Mouse (Mus musculus): ENCODE data around the gene Relt. TPM values are rescaled to one million over a fixed set of nuclear protein-coding genes. Genes with fewer than 3 reads are reported as not detected.

Gene Relt
- polyA plus RNA-seq, 1 experiment from 2014 or later: 2.6 TPM

GRCm38 (mm10) chr7:100835711-100836110 lies 27.5 kb downstream of the Relt start:
- no peak overlapping the region for H3K9ac ChIP-seq (ENCODE audit: low read length)
- H3K4me1 ChIP-seq (ENCODE audit: control insufficient read depth, insufficient read depth, low read length): no peaks in the 10 kb centered on the region
- no peak overlapping the region for H3K27ac ChIP-seq (ENCODE audit: low read depth, low read length)
- ATAC-seq (no peak), DNase-seq (ENCODE audit: low spot score) (no peak)
- no peak overlapping the region for H3K4me3 ChIP-seq (ENCODE audit: low read depth, low read length)
- no peak overlapping the region for H3K4me2 ChIP-seq (ENCODE audit: low read length)
- WGBS: 91% methylated on average over 6 of the region's 6 CpGs
- H3K9me3 ChIP-seq (replicated peaks; ENCODE audit: control insufficient read depth, low read length): no peaks in the 10 kb centered on the region
- H3K36me3 ChIP-seq (ENCODE audit: control insufficient read depth, insufficient read depth, low read length): peaks cover 51% of the 10 kb centered on the region
- H3K27me3 ChIP-seq (replicated peaks; ENCODE audit: control insufficient read depth, insufficient read depth, low read length): no peaks in the 10 kb centered on the region

- WGBS: 92% methylated on average over 7 of the region's 7 CpGs
Measured at GRCm38 (mm10) chr7:100835168-100835567, 28.1 kb downstream of the Relt start.

GRCm38 (mm10) chr7:100833859-100834258 lies 29.4 kb downstream of the Relt start:
- Histone ChIP-seq H3K27me3 (replicated peaks; ENCODE audit: control insufficient read depth, insufficient read depth, low read length) (no peaks in the 10 kb centered on the region), H3K9me3 (replicated peaks; ENCODE audit: control insufficient read depth, low read length) (no peaks in the 10 kb centered on the region), H3K4me2 (ENCODE audit: low read length) (no peak overlapping the region), H3K27ac (ENCODE audit: low read depth, low read length) (no peak overlapping the region), H3K4me1 (ENCODE audit: control insufficient read depth, insufficient read depth, low read length) (no peaks in the 10 kb centered on the region), H3K36me3 (ENCODE audit: control insufficient read depth, insufficient read depth, low read length) (peaks cover 51% of the 10 kb centered on the region), H3K4me3 (ENCODE audit: low read depth, low read length) (no peak overlapping the region), H3K9ac (ENCODE audit: low read length) (no peak overlapping the region)
- no peak for ATAC-seq
- no peak for DNase-seq (ENCODE audit: low spot score)
- 93% methylated on average over 1 of the region's 1 CpGs for WGBS

More at GRCm38 (mm10) chr7:100835168-100835567, 28.1 kb downstream of the Relt start:
- H3K27me3 ChIP-seq (replicated peaks; ENCODE audit: control insufficient read depth, insufficient read depth, low read length): no peaks in the 10 kb centered on the region
- no peak overlapping the region for H3K4me2 ChIP-seq (ENCODE audit: low read length)
- DNase-seq (ENCODE audit: low spot score) (no peak), ATAC-seq (no peak)
- H3K27ac ChIP-seq (ENCODE audit: low read depth, low read length): no peak overlapping the region
- no peaks in the 10 kb centered on the region for H3K9me3 ChIP-seq (replicated peaks; ENCODE audit: control insufficient read depth, low read length)
- no peak overlapping the region for H3K4me3 ChIP-seq (ENCODE audit: low read depth, low read length)
- no peak overlapping the region for H3K9ac ChIP-seq (ENCODE audit: low read length)
- peaks cover 51% of the 10 kb centered on the region for H3K36me3 ChIP-seq (ENCODE audit: control insufficient read depth, insufficient read depth, low read length)
- no peaks in the 10 kb centered on the region for H3K4me1 ChIP-seq (ENCODE audit: control insufficient read depth, insufficient read depth, low read length)

- Histone ChIP-seq H3K4me2 (ENCODE audit: low read length) (no peak overlapping the region), H3K9ac (ENCODE audit: low read length) (no peak overlapping the region), H3K4me1 (ENCODE audit: control insufficient read depth, insufficient read depth, low read length) (no peaks in the 10 kb centered on the region), H3K27me3 (replicated peaks; ENCODE audit: control insufficient read depth, insufficient read depth, low read length) (no peaks in the 10 kb centered on the region), H3K9me3 (replicated peaks; ENCODE audit: control insufficient read depth, low read length) (no peaks in the 10 kb centered on the region), H3K4me3 (ENCODE audit: low read depth, low read length) (no peak overlapping the region), H3K27ac (ENCODE audit: low read depth, low read length) (no peak overlapping the region), H3K36me3 (ENCODE audit: control insufficient read depth, insufficient read depth, low read length) (peaks cover 19% of the 10 kb centered on the region; the same call in 1 of the 2 replicates)
- DNase-seq (ENCODE audit: low spot score) (no peak), ATAC-seq (no peak)
- WGBS: 96% methylated on average over 2 of the region's 2 CpGs
Measured at GRCm38 (mm10) chr7:100828549-100828948, 34.7 kb downstream of the Relt start.

GRCm38 (mm10) chr7:100824661-100825060 lies 38.6 kb downstream of the Relt start:
- WGBS: 96% methylated on average over 3 of the region's 3 CpGs
- Histone ChIP-seq H3K9ac (ENCODE audit: low read length) (no peak overlapping the region), H3K4me1 (ENCODE audit: control insufficient read depth, insufficient read depth, low read length) (no peaks in the 10 kb centered on the region), H3K27ac (ENCODE audit: low read depth, low read length) (no peak overlapping the region), H3K4me2 (ENCODE audit: low read length) (no peak overlapping the region), H3K36me3 (ENCODE audit: control insufficient read depth, insufficient read depth, low read length) (peaks cover 10% of the 10 kb centered on the region; the same call in 1 of the 2 replicates), H3K4me3 (ENCODE audit: low read depth, low read length) (no peak overlapping the region), H3K27me3 (replicated peaks; ENCODE audit: control insufficient read depth, insufficient read depth, low read length) (no peaks in the 10 kb centered on the region), H3K9me3 (replicated peaks; ENCODE audit: control insufficient read depth, low read length) (no peaks in the 10 kb centered on the region)
- no peak for ATAC-seq
- DNase-seq (ENCODE audit: low spot score): no peak

GRCm38 (mm10) chr7:100818401-100819064 lies 44.7 kb downstream of the Relt start:
- 93% methylated on average over 4 of the region's 4 CpGs for WGBS
- ATAC-seq: no peak
- Histone ChIP-seq H3K4me3 (ENCODE audit: low read depth, low read length) (no peak overlapping the region), H3K4me1 (ENCODE audit: control insufficient read depth, insufficient read depth, low read length) (peaks cover 5% of the 10 kb centered on the region), H3K9me3 (replicated peaks; ENCODE audit: control insufficient read depth, low read length) (no peaks in the 10 kb centered on the region), H3K36me3 (ENCODE audit: control insufficient read depth, insufficient read depth, low read length) (no peaks in the 10 kb centered on the region), H3K27ac (ENCODE audit: low read depth, low read length) (no peak overlapping the region), H3K27me3 (replicated peaks; ENCODE audit: control insufficient read depth, insufficient read depth, low read length) (no peaks in the 10 kb centered on the region), H3K9ac (ENCODE audit: low read length) (no peak overlapping the region), H3K4me2 (ENCODE audit: low read length) (no peak overlapping the region)
- DNase-seq (ENCODE audit: low spot score): peak; percentile 44

- DNase-seq (ENCODE audit: low spot score) (no peak), ATAC-seq (no peak)
- Histone ChIP-seq H3K4me3 (ENCODE audit: low read depth, low read length) (no peak overlapping the region), H3K27ac (ENCODE audit: low read depth, low read length) (peak overlapping the region; percentile 17; the same call in 1 of the 2 replicates), H3K4me2 (ENCODE audit: low read length) (no peak overlapping the region), H3K4me1 (ENCODE audit: control insufficient read depth, insufficient read depth, low read length) (peaks cover 5% of the 10 kb centered on the region), H3K9me3 (replicated peaks; ENCODE audit: control insufficient read depth, low read length) (no peaks in the 10 kb centered on the region), H3K27me3 (replicated peaks; ENCODE audit: control insufficient read depth, insufficient read depth, low read length) (no peaks in the 10 kb centered on the region), H3K36me3 (ENCODE audit: control insufficient read depth, insufficient read depth, low read length) (no peaks in the 10 kb centered on the region), H3K9ac (ENCODE audit: low read length) (no peak overlapping the region)
- WGBS: 93% methylated on average over 2 of the region's 2 CpGs
Measured at GRCm38 (mm10) chr7:100817442-100817760, 45.8 kb downstream of the Relt start.

GRCm38 (mm10) chr7:100816759-100817441 lies 46.3 kb downstream of the Relt start:
- Histone ChIP-seq H3K4me2 (ENCODE audit: low read length) (no peak overlapping the region), H3K27me3 (replicated peaks; ENCODE audit: control insufficient read depth, insufficient read depth, low read length) (no peaks in the 10 kb centered on the region), H3K4me3 (ENCODE audit: low read depth, low read length) (no peak overlapping the region), H3K4me1 (ENCODE audit: control insufficient read depth, insufficient read depth, low read length) (peaks cover 5% of the 10 kb centered on the region), H3K36me3 (ENCODE audit: control insufficient read depth, insufficient read depth, low read length) (no peaks in the 10 kb centered on the region), H3K9ac (ENCODE audit: low read length) (no peak overlapping the region), H3K27ac (ENCODE audit: low read depth, low read length) (peak overlapping the region; percentile 17; the same call in 1 of the 2 replicates), H3K9me3 (replicated peaks; ENCODE audit: control insufficient read depth, low read length) (no peaks in the 10 kb centered on the region)
- peak; percentile 59 for DNase-seq (ENCODE audit: low spot score)
- 41% methylated on average over 6 of the region's 6 CpGs for WGBS
- peak; percentile 70; the same call in 1 of the 2 replicates for ATAC-seq

GRCm38 (mm10) chr7:100815900-100816570 lies 47.2 kb downstream of the Relt start:
- ATAC-seq: peak; percentile 63; the same call in 1 of the 2 replicates
- Histone ChIP-seq H3K27ac (ENCODE audit: low read depth, low read length) (no peak overlapping the region), H3K4me3 (ENCODE audit: low read depth, low read length) (no peak overlapping the region), H3K4me2 (ENCODE audit: low read length) (no peak overlapping the region), H3K9ac (ENCODE audit: low read length) (no peak overlapping the region), H3K27me3 (replicated peaks; ENCODE audit: control insufficient read depth, insufficient read depth, low read length) (no peaks in the 10 kb centered on the region), H3K36me3 (ENCODE audit: control insufficient read depth, insufficient read depth, low read length) (no peaks in the 10 kb centered on the region), H3K9me3 (replicated peaks; ENCODE audit: control insufficient read depth, low read length) (no peaks in the 10 kb centered on the region), H3K4me1 (ENCODE audit: control insufficient read depth, insufficient read depth, low read length) (peaks cover 5% of the 10 kb centered on the region)
- peak; percentile 66 for DNase-seq (ENCODE audit: low spot score)
- 22% methylated on average over 8 of the region's 8 CpGs for WGBS

All from forebrain, embryonic 14.5 days (tissue).